Mouse (Mus musculus): ENCODE measurements around the gene Ntrk2. TPM values are rescaled to one million over a fixed set of nuclear protein-coding genes. Genes with fewer than 3 reads are reported as not detected.

Gene Ntrk2
- polyA plus RNA-seq, 1 experiment from 2014 or later: 4.7 TPM

- no peak overlapping the region for H3K4me3 ChIP-seq
- ATAC-seq (ENCODE audit: extremely low read depth, insufficient number of reproducible peaks, low FRiP score, low TSS enrichment): no peak
- WGBS: 67% methylated on average over 3 of the region's 3 CpGs
- no peaks in the 10 kb centered on the region for H3K36me3 ChIP-seq
- no peaks in the 10 kb centered on the region for H3K4me1 ChIP-seq
- H3K9me3 ChIP-seq: no peaks in the 10 kb centered on the region
- no peak overlapping the region for H3K9ac ChIP-seq
- no peak overlapping the region for H3K4me2 ChIP-seq
- no peaks in the 10 kb centered on the region for H3K27me3 ChIP-seq (replicated peaks)
- no peak overlapping the region for H3K27ac ChIP-seq (replicated peaks)
These were observed 118.1 kb downstream of the Ntrk2 start for GRCm38 (mm10) chr13:58924486-58924885.

DNA sequence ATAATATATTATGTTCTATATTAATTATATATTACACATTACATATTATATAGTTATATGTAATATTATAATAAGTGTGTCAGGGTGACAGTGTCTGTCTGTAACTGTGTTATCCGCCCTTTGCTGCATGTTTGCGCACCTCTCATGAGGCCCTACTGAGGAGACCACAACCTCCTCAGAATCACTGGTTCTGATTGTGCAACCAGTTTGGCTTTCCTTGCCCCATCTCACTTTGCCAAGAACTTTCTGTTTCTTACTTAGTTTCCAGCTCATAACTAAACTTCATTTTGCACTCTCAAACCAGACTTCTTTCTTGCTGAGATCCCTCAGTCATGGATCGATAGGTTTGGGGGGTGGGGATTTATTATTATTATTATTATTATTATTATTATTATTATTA is 120.8 kb downstream of the Ntrk2 start:
- Histone ChIP-seq H3K4me3 (no peak overlapping the region), H3K9ac (no peak overlapping the region), H3K9me3 (no peaks in the 10 kb centered on the region), H3K27ac (replicated peaks) (no peak overlapping the region), H3K4me1 (0 out of 2 replicates have a peak, but pooled peaks cover 4% of the 10 kb centered on the region), H3K27me3 (replicated peaks) (no peaks in the 10 kb centered on the region), H3K36me3 (no peaks in the 10 kb centered on the region), H3K4me2 (no peak overlapping the region)
- ATAC-seq (ENCODE audit: extremely low read depth, insufficient number of reproducible peaks, low FRiP score, low TSS enrichment): no peak
- WGBS: 92% methylated on average over 3 of the region's 3 CpGs

GRCm38 (mm10) chr13:58927656-58928226 is 121.4 kb downstream of the Ntrk2 start:
- H3K4me1 ChIP-seq: 0 out of 2 replicates have a peak, but pooled peaks cover 4% of the 10 kb centered on the region
- no peak for ATAC-seq (ENCODE audit: extremely low read depth, insufficient number of reproducible peaks, low FRiP score, low TSS enrichment)
- H3K36me3 ChIP-seq: no peaks in the 10 kb centered on the region
- H3K27ac ChIP-seq (replicated peaks): no peak overlapping the region
- H3K4me3 ChIP-seq: no peak overlapping the region
- no peak overlapping the region for H3K9ac ChIP-seq
- no peaks in the 10 kb centered on the region for H3K27me3 ChIP-seq (replicated peaks)
- H3K9me3 ChIP-seq: no peaks in the 10 kb centered on the region
- H3K4me2 ChIP-seq: no peak overlapping the region
- 69% methylated on average over 16 of the region's 16 CpGs for WGBS

- Histone ChIP-seq H3K9ac (no peak overlapping the region), H3K27me3 (replicated peaks) (no peaks in the 10 kb centered on the region), H3K9me3 (no peaks in the 10 kb centered on the region), H3K36me3 (no peaks in the 10 kb centered on the region), H3K4me2 (no peak overlapping the region), H3K4me3 (no peak overlapping the region), H3K27ac (replicated peaks) (no peak overlapping the region), H3K4me1 (0 out of 2 replicates have a peak, but pooled peaks cover 4% of the 10 kb centered on the region)
- ATAC-seq (ENCODE audit: extremely low read depth, insufficient number of reproducible peaks, low FRiP score, low TSS enrichment): no peak
- WGBS: 76% methylated on average over 15 of the region's 15 CpGs
These were observed 122.5 kb downstream of the Ntrk2 start for GRCm38 (mm10) chr13:58928668-58929436.

- Histone ChIP-seq H3K9me3 (no peaks in the 10 kb centered on the region), H3K9ac (no peak overlapping the region), H3K4me3 (no peak overlapping the region), H3K4me1 (0 out of 2 replicates have a peak, but pooled peaks cover 4% of the 10 kb centered on the region), H3K36me3 (no peaks in the 10 kb centered on the region), H3K27ac (replicated peaks) (peak overlapping the region; percentile 42; the same call in 1 of the 2 replicates), H3K4me2 (no peak overlapping the region), H3K27me3 (replicated peaks) (peaks cover 2% of the 10 kb centered on the region; the same call in 1 of the 2 replicates)
- 54% methylated on average over 1 of the region's 1 CpGs for WGBS
- no peak for ATAC-seq (ENCODE audit: extremely low read depth, insufficient number of reproducible peaks, low FRiP score, low TSS enrichment)
These were observed 123.8 kb downstream of the Ntrk2 start for GRCm38 (mm10) chr13:58930161-58930560.

GRCm38 (mm10) chr13:58933126-58933525 is 126.8 kb downstream of the Ntrk2 start:
- no peaks in the 10 kb centered on the region for H3K9me3 ChIP-seq
- no peak overlapping the region for H3K9ac ChIP-seq
- no peak overlapping the region for H3K4me3 ChIP-seq
- H3K4me1 ChIP-seq: peaks cover 17% of the 10 kb centered on the region
- H3K27me3 ChIP-seq (replicated peaks): peaks cover 4% of the 10 kb centered on the region; the same call in 1 of the 2 replicates
- no peaks in the 10 kb centered on the region for H3K36me3 ChIP-seq
- no peak overlapping the region for H3K4me2 ChIP-seq
- no peak overlapping the region for H3K27ac ChIP-seq (replicated peaks)
- no peak for ATAC-seq (ENCODE audit: extremely low read depth, insufficient number of reproducible peaks, low FRiP score, low TSS enrichment)
- 49% methylated on average over 4 of the region's 4 CpGs for WGBS

- WGBS: 72% methylated on average over 3 of the region's 3 CpGs
- Histone ChIP-seq H3K27ac (replicated peaks) (no peak overlapping the region), H3K27me3 (replicated peaks) (peaks cover 4% of the 10 kb centered on the region; the same call in 1 of the 2 replicates), H3K36me3 (no peaks in the 10 kb centered on the region), H3K9me3 (no peaks in the 10 kb centered on the region), H3K4me3 (no peak overlapping the region), H3K4me2 (no peak overlapping the region), H3K4me1 (peaks cover 17% of the 10 kb centered on the region), H3K9ac (no peak overlapping the region)
- no peak for ATAC-seq (ENCODE audit: extremely low read depth, insufficient number of reproducible peaks, low FRiP score, low TSS enrichment)
These were observed 128.3 kb downstream of the Ntrk2 start for GRCm38 (mm10) chr13:58934576-58935110.

DNA sequence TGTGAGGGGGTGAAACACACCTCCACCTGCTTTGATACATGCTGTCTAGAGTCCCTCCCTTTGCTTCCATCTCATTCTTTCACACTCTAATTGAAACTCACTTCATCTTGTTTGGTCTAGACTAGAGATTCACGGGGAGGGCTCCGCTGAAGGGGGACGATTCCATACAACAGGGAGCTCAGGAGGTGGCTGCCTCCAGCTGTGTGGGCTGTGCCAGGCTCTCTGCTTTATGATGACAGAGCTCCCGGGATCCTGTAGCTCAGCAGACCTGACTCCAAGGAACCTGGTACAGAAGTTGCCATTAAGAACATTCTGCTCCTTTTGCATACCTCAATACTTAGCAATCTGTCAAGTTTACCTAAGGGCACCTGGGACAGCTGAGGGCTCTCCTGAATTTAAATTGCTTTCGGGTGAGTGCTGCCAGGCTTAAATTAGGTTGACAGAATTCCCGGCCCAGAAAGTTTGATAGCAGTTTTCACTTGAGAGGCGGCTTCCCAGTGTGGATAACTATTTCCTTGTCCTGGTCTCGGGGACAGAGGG is 129.7 kb downstream of the Ntrk2 start:
- no peak for ATAC-seq (ENCODE audit: extremely low read depth, insufficient number of reproducible peaks, low FRiP score, low TSS enrichment)
- Histone ChIP-seq H3K9me3 (no peaks in the 10 kb centered on the region), H3K9ac (no peak overlapping the region), H3K4me2 (peak overlapping the region; percentile 0; the same call in 1 of the 2 replicates), H3K36me3 (no peaks in the 10 kb centered on the region), H3K27me3 (replicated peaks) (peaks cover 4% of the 10 kb centered on the region), H3K4me3 (no peak overlapping the region), H3K4me1 (peaks cover 13% of the 10 kb centered on the region), H3K27ac (replicated peaks) (no peak overlapping the region)
- 8% methylated on average over 8 of the region's 8 CpGs for WGBS

GRCm38 (mm10) chr13:58937884-58938283 is 131.5 kb downstream of the Ntrk2 start:
- 86% methylated on average over 12 of the region's 12 CpGs for WGBS
- no peaks in the 10 kb centered on the region for H3K36me3 ChIP-seq
- ATAC-seq (ENCODE audit: extremely low read depth, insufficient number of reproducible peaks, low FRiP score, low TSS enrichment): no peak

DNA sequence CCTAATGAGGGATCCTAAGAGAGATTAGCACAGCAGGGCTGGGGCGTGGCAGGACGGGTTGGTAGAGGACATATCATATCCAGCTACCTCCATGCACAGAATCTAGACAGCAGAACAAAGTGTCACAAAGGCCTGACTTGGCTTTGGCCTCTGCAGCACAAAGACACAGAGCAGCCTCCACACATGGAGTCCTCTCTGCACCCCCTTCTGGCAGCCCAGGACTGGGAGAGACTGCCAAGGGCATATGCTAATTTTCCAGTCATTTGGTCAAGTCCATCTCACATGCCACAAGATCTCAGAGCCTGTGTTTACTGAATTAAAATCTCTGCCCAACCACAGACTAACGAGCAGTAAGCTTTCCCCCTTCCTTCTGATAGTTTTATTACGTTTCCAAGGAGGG is 132.1 kb downstream of the Ntrk2 start:
- Histone ChIP-seq H3K4me2 (no peak overlapping the region), H3K27me3 (replicated peaks) (peaks cover 17% of the 10 kb centered on the region), H3K27ac (replicated peaks) (no peak overlapping the region), H3K4me1 (peaks cover 13% of the 10 kb centered on the region), H3K36me3 (no peaks in the 10 kb centered on the region), H3K9me3 (no peaks in the 10 kb centered on the region), H3K4me3 (no peak overlapping the region), H3K9ac (no peak overlapping the region)
- ATAC-seq (ENCODE audit: extremely low read depth, insufficient number of reproducible peaks, low FRiP score, low TSS enrichment): no peak
- 78% methylated on average over 4 of the region's 4 CpGs for WGBS

More at GRCm38 (mm10) chr13:58937884-58938283, 131.5 kb downstream of the Ntrk2 start:
- Histone ChIP-seq H3K4me2 (no peak overlapping the region), H3K27ac (replicated peaks) (no peak overlapping the region), H3K9me3 (no peaks in the 10 kb centered on the region), H3K4me3 (no peak overlapping the region), H3K9ac (no peak overlapping the region), H3K4me1 (peaks cover 13% of the 10 kb centered on the region), H3K27me3 (replicated peaks) (peaks cover 17% of the 10 kb centered on the region)

GRCm38 (mm10) chr13:58940208-58940607 is 133.8 kb downstream of the Ntrk2 start:
- WGBS: 81% methylated on average over 6 of the region's 6 CpGs
- Histone ChIP-seq H3K4me3 (no peak overlapping the region), H3K4me2 (no peak overlapping the region), H3K36me3 (no peaks in the 10 kb centered on the region), H3K9me3 (no peaks in the 10 kb centered on the region), H3K9ac (no peak overlapping the region), H3K4me1 (peaks cover 13% of the 10 kb centered on the region), H3K27ac (replicated peaks) (no peak overlapping the region), H3K27me3 (replicated peaks) (peaks cover 14% of the 10 kb centered on the region)
- ATAC-seq (ENCODE audit: extremely low read depth, insufficient number of reproducible peaks, low FRiP score, low TSS enrichment): no peak
